Mouse (Mus musculus) testis, adult 2 months (tissue): ENCODE measurements around the gene Clstn1.

Source experiments
- CTCF ChIP-seq: fragments of 200-500 bp; IDR thresholded peaks from 2 replicates; pipeline ENCODE4 v1.5.1; 2012; ENCODE audit warnings: low read depth, mild to moderate bottlenecking, inconsistent platforms, low read length, moderate library complexity; ENCODE audit not compliant: control insufficient read depth, insufficient read depth, insufficient replicate concordance
- POLR2A ChIP-seq: fragments of 200-500 bp; IDR thresholded peaks from 2 replicates; pipeline ENCODE4 v1.6.1; 2012; ENCODE audit warnings: low read depth, mild to moderate bottlenecking, inconsistent platforms, low read length, moderate library complexity; ENCODE audit not compliant: control insufficient read depth

- TF ChIP-seq POLR2A (no peak), CTCF (no peak)
Observed at GRCm38 (mm10) chr4:149663849-149664503, 77.7 kb downstream of the Clstn1 start.
